Mouse (Mus musculus) G1E (cell line): ENCODE results near the gene Nop10. TPM values are rescaled to one million over a fixed set of nuclear protein-coding genes. Genes with fewer than 3 reads are reported as not detected.

Experiments used
- ATAC-seq: 2 replicates; pipeline ENCODE4 v1.8.0; 2016; ENCODE audit warnings: mild to moderate bottlenecking; ENCODE audit not compliant: insufficient number of reproducible peaks, poor library complexity, low FRiP score, severe bottlenecking; ENCODE audit errors: extremely low read depth
- DNase-seq: peaks from one replicate; pipeline ENCODE4 v3.0.0; 2012; ENCODE audit warnings: low spot score
- H3K27me3 ChIP-seq: 2 replicates; pipeline ENCODE4 v1.6.1; 2012; ENCODE audit warnings: mild to moderate bottlenecking, low read length, inconsistent platforms; ENCODE audit not compliant: insufficient read depth
- H3K36me3 ChIP-seq: replicated peaks from 2 replicates; pipeline ENCODE3; 2012; ENCODE audit warnings: mild to moderate bottlenecking, inconsistent platforms
- H3K4me1 ChIP-seq: 2 replicates; pipeline ENCODE4 v1.6.1; 2012; ENCODE audit warnings: low read depth, low read length, inconsistent platforms, mixed read lengths; ENCODE audit not compliant: insufficient read depth
- H3K4me3 ChIP-seq: 2 replicates; pipeline ENCODE4 v1.5.1; 2012; ENCODE audit warnings: low read depth, mild to moderate bottlenecking, inconsistent platforms, low read length, moderate library complexity, mixed read lengths
- H3K9me3 ChIP-seq: replicated peaks from 2 replicates; pipeline ENCODE4 v1.6.1; 2012; ENCODE audit warnings: inconsistent platforms
- CTCF ChIP-seq: IDR thresholded peaks from 2 replicates; pipeline ENCODE4 v1.5.1; 2012; ENCODE audit warnings: low read depth, low read length, inconsistent platforms, mixed read lengths
- GATA1 ChIP-seq: IDR thresholded peaks from 2 replicates; pipeline ENCODE4 v1.6.1; 2012; ENCODE audit warnings: borderline replicate concordance, low read length, inconsistent platforms, mixed read lengths
- GATA2 ChIP-seq: IDR thresholded peaks from 2 replicates; pipeline ENCODE4 v1.6.1; 2012; ENCODE audit warnings: low read depth, low read length, inconsistent platforms, borderline replicate concordance
- POLR2AphosphoS5 ChIP-seq: IDR thresholded peaks from 2 replicates; pipeline ENCODE4 v1.6.1; 2012; ENCODE audit warnings: low read depth, low read length, inconsistent platforms; ENCODE audit not compliant: insufficient replicate concordance
- TAL1 ChIP-seq: conservative IDR thresholded peaks from 2 replicates; pipeline ENCODE4 v1.6.1; 2012; ENCODE audit warnings: low read depth, low read length, inconsistent platforms, mixed read lengths
- polyA plus RNA-seq: library from polyadenylated mRNA; stranded (reverse); fragments of >175 nt; gene quantifications from 2 replicates; pipeline ENCODE4 v1.2.3, GENCODE M21; 2012
- total RNA-seq, 2 experiments: library from RNA; stranded (forward) in 1 of 2; stranded (reverse) in 1 of 2; fragments of 200-1000 nt in 1 of 2; fragments of >200 nt in 1 of 2; fragmentation: Nextera tagmentation in 1 of 2; gene quantifications; 2 replicates each; pipeline ENCODE4 v1.2.3; 2014 to 2017

Nop10 gene
- total RNA-seq (2014; fragmentation: Nextera tagmentation) (53.1 and 66.1 TPM in 2 replicates), total RNA-seq (2017) (240 and 329 TPM in 2 replicates), polyA plus RNA-seq (34.4 and 34.5 TPM in 2 replicates)

GRCm38 (mm10) chr2:112261748-112262653, at the start of gene Nop10:
Gene Nop10, plus strand, starts transcription at chr2:112261926.
- Histone ChIP-seq H3K27me3 (no peaks in the 10 kb centered on the region; the same call in 1 of the 2 replicates), H3K36me3 (peaks cover 21% of the 10 kb centered on the region), H3K9me3 (no peaks in the 10 kb centered on the region), H3K4me3 (peak within 1 kb of the TSS; percentile 75), H3K4me1 (peaks cover 35% of the 10 kb centered on the region)
- DNase-seq, result peak; percentile 67
- TF ChIP-seq CTCF (peak; percentile 72), POLR2AphosphoS5 (0 out of 2 replicates have a peak, but pooled peaks have one; percentile 64), TAL1 (no peak)
- ATAC-seq, result peak; percentile 71

DNA sequence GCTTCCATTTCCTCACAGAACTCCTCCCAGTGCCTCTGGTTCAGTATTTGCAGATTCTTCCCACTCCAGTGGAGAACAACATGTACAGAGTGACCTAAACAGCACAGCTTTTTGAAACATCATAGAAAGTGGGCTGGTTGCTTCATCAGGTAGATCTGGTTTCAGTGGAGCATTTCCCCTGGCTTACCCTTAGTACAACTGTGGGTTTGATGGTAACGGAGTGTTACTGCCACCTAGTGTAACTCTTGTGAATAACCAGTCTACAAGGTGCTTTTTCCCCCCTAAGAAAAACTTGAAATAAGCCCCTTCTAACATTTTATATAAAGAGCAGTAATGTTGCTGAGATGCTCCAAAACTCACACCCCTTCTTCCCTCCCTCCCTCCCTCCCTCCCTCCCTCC, 45.7 kb upstream of the Nop10 start:
- DNase-seq, result peak; percentile 12
- ATAC-seq, result no peak; the same call in 1 of the 2 replicates

DNA sequence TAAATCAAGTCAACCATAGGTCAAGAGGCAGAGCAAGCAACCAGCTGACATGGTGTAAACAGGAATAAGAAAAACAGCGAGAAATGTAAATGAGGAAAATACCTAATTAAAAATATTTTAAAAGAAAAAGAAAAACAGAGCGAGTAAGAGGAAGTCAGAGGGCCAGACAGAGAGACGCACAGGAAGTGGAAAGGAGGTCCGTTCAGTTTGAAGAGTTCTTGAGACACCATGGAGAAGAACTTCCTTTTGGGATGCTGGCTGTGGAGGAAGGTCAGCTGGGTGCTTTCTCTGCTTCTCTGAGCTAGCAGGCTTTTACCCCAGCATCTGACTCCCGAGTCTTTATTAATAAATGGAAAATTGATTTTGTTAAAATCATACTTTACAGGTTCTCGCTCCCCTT, 44.1 kb upstream of the Nop10 start:
- H3K36me3 ChIP-seq, result no peaks in the 10 kb centered on the region
- H3K4me1 ChIP-seq, result peaks cover 8% of the 10 kb centered on the region; the same call in 1 of the 2 replicates
- ATAC-seq (no peak), DNase-seq (no peak)
- no peaks in the 10 kb centered on the region for H3K9me3 ChIP-seq
- H3K4me3 ChIP-seq, result no peak overlapping the region
- TF ChIP-seq POLR2AphosphoS5, result no peak
- TF ChIP-seq GATA1, result no peak
- TF ChIP-seq GATA2, result no peak
- no peak for TF ChIP-seq CTCF
- TF ChIP-seq TAL1, result no peak
- no peaks in the 10 kb centered on the region; the same call in 1 of the 2 replicates for H3K27me3 ChIP-seq

More for the DNA sequence above, 45.7 kb upstream of the Nop10 start:
- peaks cover 8% of the 10 kb centered on the region; the same call in 1 of the 2 replicates for H3K4me1 ChIP-seq
- TF ChIP-seq TAL1 (no peak), CTCF (peak; percentile 32; the same call in 1 of the 2 replicates)
- no peak overlapping the region for H3K4me3 ChIP-seq
- H3K36me3 ChIP-seq, result no peaks in the 10 kb centered on the region
- no peaks in the 10 kb centered on the region for H3K9me3 ChIP-seq
- H3K27me3 ChIP-seq, result no peaks in the 10 kb centered on the region; the same call in 1 of the 2 replicates

DNA sequence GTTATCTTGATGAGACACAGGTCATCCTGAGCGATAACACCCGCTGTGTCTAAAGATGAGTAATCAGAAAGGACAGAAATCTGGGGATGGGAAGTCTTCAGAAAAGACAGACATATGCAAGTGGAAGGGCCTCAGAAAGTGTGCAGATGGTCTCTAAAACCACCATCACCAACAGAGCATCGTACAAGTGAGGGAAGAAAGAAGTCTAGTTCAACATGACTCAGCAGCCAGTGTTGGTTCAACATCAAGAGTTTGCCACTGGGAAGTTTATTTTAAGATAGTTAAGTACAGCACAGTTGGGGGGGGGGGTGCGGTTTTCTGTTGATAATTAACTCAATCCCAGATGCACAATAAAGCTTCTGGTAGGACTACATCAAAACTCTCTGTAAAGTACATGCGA, 40.8 kb upstream of the Nop10 start:
- H3K36me3 ChIP-seq, result no peaks in the 10 kb centered on the region
- peaks cover 8% of the 10 kb centered on the region; the same call in 1 of the 2 replicates for H3K4me1 ChIP-seq
- H3K4me3 ChIP-seq, result no peak overlapping the region
- ATAC-seq (peak; percentile 63), DNase-seq (no peak)
- no peak for TF ChIP-seq CTCF
- TF ChIP-seq GATA1, result no peak
- TF ChIP-seq TAL1, result no peak
- TF ChIP-seq POLR2AphosphoS5, result no peak
- no peak for TF ChIP-seq GATA2
- no peaks in the 10 kb centered on the region for H3K27me3 ChIP-seq
- no peaks in the 10 kb centered on the region for H3K9me3 ChIP-seq

DNA sequence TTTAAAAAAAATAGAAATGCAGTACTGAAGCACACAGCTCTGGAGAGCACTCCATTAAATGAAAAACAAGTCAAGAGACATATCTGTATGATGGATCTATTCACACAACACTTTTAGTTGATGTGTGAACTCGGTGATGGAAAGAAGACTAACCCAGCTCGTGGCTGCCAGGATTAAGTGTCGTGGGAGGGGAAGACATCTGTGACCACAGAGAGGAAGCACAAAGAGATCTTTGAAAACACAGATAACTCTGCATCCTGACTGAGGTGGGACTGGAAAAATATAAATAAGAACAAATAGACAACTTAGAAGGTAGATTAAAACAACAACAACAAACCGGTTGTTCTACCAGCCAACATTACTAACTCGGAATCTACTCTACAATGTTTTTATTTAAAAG, 39.1 kb upstream of the Nop10 start:
- Histone ChIP-seq H3K27me3 (peaks cover under 1% of the 10 kb centered on the region; the same call in 1 of the 2 replicates), H3K9me3 (no peaks in the 10 kb centered on the region), H3K4me3 (no peak overlapping the region), H3K36me3 (no peaks in the 10 kb centered on the region), H3K4me1 (peaks cover 8% of the 10 kb centered on the region; the same call in 1 of the 2 replicates)
- no peak for ATAC-seq
- TF ChIP-seq GATA1 (no peak), CTCF (no peak), POLR2AphosphoS5 (no peak), TAL1 (no peak), GATA2 (no peak)
- no peak for DNase-seq

DNA sequence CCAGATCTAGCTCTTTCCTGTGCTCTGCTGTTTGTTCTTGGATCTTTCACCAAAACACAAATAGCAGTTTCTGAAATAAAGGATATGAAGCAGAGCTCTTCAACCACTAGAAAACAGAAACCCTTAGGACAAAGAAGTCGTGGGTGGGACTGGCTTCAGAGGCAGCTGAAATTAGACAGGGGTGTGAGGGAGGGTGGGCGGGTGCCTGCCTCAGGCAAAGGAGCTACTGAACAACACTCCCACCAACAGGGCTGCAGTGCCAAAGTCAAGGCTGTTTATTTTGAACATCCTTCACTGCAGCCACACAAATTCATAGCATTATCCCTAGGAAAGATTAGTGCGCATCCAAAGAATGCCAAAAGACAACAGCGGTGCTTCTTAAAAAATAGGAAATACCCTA, 37.4 kb upstream of the Nop10 start:
- Histone ChIP-seq H3K9me3 (no peaks in the 10 kb centered on the region), H3K4me3 (no peak overlapping the region), H3K27me3 (peaks cover 4% of the 10 kb centered on the region; the same call in 1 of the 2 replicates), H3K36me3 (no peaks in the 10 kb centered on the region), H3K4me1 (peaks cover 4% of the 10 kb centered on the region; the same call in 1 of the 2 replicates)
- TF ChIP-seq POLR2AphosphoS5 (no peak), GATA1 (no peak), GATA2 (no peak), CTCF (no peak), TAL1 (no peak)
- DNase-seq, result no peak
- ATAC-seq, result no peak
